Mouse (Mus musculus) CD4-positive, CD25-positive, alpha-beta regulatory T cell, adult 2 months (primary cell): ENCODE results near the gene Nup205.
A peak's percentile ranks its signal among the peaks of the same experiment; 100 is the strongest.

Experiments used
- DNase-seq: peaks from one replicate; pipeline ENCODE4 v3.0.0-alpha.2; 2012; ENCODE audit warnings: low read depth, low spot score

The Nup205 gene

GRCm38 (mm10) chr6:35245086-35245485 lies 67.9 kb downstream of the Nup205 start:
- DNase-seq: peak; percentile 55

GRCm38 (mm10) chr6:35251807-35252476 lies 74.7 kb downstream of the Nup205 start:
- DNase-seq: no peak

GRCm38 (mm10) chr6:35252477-35253346 lies 75.5 kb downstream of the Nup205 start:
- peak; percentile 95 for DNase-seq

- no peak for DNase-seq
Measured at GRCm38 (mm10) chr6:35253474-35253873, 76.3 kb downstream of the Nup205 start.

- no peak for DNase-seq
Measured at GRCm38 (mm10) chr6:35254136-35254904, 77.1 kb downstream of the Nup205 start.

- DNase-seq: no peak
Measured at GRCm38 (mm10) chr6:35255017-35255416, 77.8 kb downstream of the Nup205 start.

- DNase-seq: no peak
Measured at GRCm38 (mm10) chr6:35256691-35257090, 79.5 kb downstream of the Nup205 start.

- peak; percentile 58 for DNase-seq
Measured at GRCm38 (mm10) chr6:35257626-35258190, 80.5 kb downstream of the Nup205 start.

- DNase-seq: no peak
Measured at GRCm38 (mm10) chr6:35258922-35259321, 81.7 kb downstream of the Nup205 start.

- DNase-seq: no peak
Measured at GRCm38 (mm10) chr6:35259526-35259925, 82.3 kb downstream of the Nup205 start.

- no peak for DNase-seq
Measured at GRCm38 (mm10) chr6:35260531-35260930, 83.3 kb downstream of the Nup205 start.

GRCm38 (mm10) chr6:35265580-35266278 lies 88.5 kb downstream of the Nup205 start:
- DNase-seq: no peak

- DNase-seq: no peak
Measured at GRCm38 (mm10) chr6:35268711-35269110, 91.5 kb downstream of the Nup205 start.

- DNase-seq: no peak
Measured at GRCm38 (mm10) chr6:35269643-35270042, 92.4 kb downstream of the Nup205 start.

GRCm38 (mm10) chr6:35271094-35271855 lies 94.1 kb downstream of the Nup205 start:
- DNase-seq: no peak

- no peak for DNase-seq
Measured at GRCm38 (mm10) chr6:35271868-35272765, 94.9 kb downstream of the Nup205 start.

- DNase-seq: no peak
Measured at GRCm38 (mm10) chr6:35273391-35274082, 96.3 kb downstream of the Nup205 start.

- DNase-seq: no peak
Measured at GRCm38 (mm10) chr6:35277903-35278587, 100.8 kb downstream of the Nup205 start.
